Mouse (Mus musculus) Patski (cell line): Measurements from ENCODE around the gene Ppp6r2. TPM values are rescaled to one million over a fixed set of nuclear protein-coding genes. Genes with fewer than 3 reads are reported as not detected.
A peak's percentile ranks its signal among the peaks of the same experiment; 100 is the strongest.

Experiments
- ATAC-seq: fragments of 100-300 bp; one replicate; pipeline ENCODE4 v1.8.0; 2021
- CTCF ChIA-PET: fragments of 350-600 bp; sonication (Branson Sonifier 250); formaldehyde crosslinking; loops from one replicate; lab custom pipeline; 2022; ENCODE audit warnings: inconsistent platforms; lab: Charles Lee
- POLR2A ChIA-PET: fragments of 350-600 bp; sonication (Branson Sonifier 250); formaldehyde crosslinking; loops from one replicate; lab custom pipeline; 2022; ENCODE audit warnings: antibody characterized with exemption, inconsistent platforms; lab: Charles Lee
- DNase-seq: peaks from one replicate; pipeline ENCODE4 v3.0.0-alpha.2; 2011; ENCODE audit warnings: low read depth, low spot score
- H3K27me3 ChIP-seq: fragments of 371-371 bp; one replicate; pipeline ENCODE4 v1.5.1; 2021
- CTCF ChIP-seq: fragments of 100-300 bp; IDR thresholded peaks from one replicate; pipeline ENCODE4 v1.5.1; 2021
- in situ Hi-C: fragments of 300-500 bp; cut with MboI; formaldehyde crosslinking; loops from 3 replicates; pipeline ENCODE4 v1.11.1; 2018; ENCODE audit warnings: low pct_unique_long_range_greater_than_20kb, mixed read lengths
- polyA plus RNA-seq: library from polyadenylated mRNA; unstranded; gene quantifications from one replicate; pipeline ENCODE4 v1.2.3, GENCODE M21; 2021

Ppp6r2 gene
- polyA plus RNA-seq, 1 experiment from 2014 or later: 37.2 TPM

GRCm38 (mm10) chr15:89234052-89234451 lies 22.7 kb downstream of the Ppp6r2 start:
- DNase-seq (no peak), ATAC-seq (no peak)
- H3K27me3 ChIP-seq: no peaks in the 10 kb centered on the region
- no peak for TF ChIP-seq CTCF
- in situ Hi-C loops: no loop called here
- ChIA-PET POLR2A (no interaction called here), CTCF (no interaction called here)

- in situ Hi-C loops: no loop called here
- H3K27me3 ChIP-seq: no peaks in the 10 kb centered on the region
- ChIA-PET CTCF (interaction anchor here (0.8 to 1.3 kb wide), 2 partner anchors 10 to 134 kb away, joined by 3 to 4 read pairs; partner anchors contain the start of gene Sco2), POLR2A (interaction anchor here (0.6 to 1.4 kb wide), 2 partner anchors 24 to 119 kb away, joined by 3 read pairs; no protein-coding TSS in a partner anchor)
- no peak for ATAC-seq
- no peak for TF ChIP-seq CTCF
- no peak for DNase-seq
Observed at GRCm38 (mm10) chr15:89239751-89240392, 28.5 kb downstream of the Ppp6r2 start.

GRCm38 (mm10) chr15:89241025-89241424 lies 29.7 kb downstream of the Ppp6r2 start:
- ChIA-PET POLR2A (no interaction called here), CTCF (no interaction called here)
- H3K27me3 ChIP-seq: no peaks in the 10 kb centered on the region
- no peak for DNase-seq
- ATAC-seq: no peak
- in situ Hi-C loops: no loop called here
- peak; percentile 52 for TF ChIP-seq CTCF

DNA sequence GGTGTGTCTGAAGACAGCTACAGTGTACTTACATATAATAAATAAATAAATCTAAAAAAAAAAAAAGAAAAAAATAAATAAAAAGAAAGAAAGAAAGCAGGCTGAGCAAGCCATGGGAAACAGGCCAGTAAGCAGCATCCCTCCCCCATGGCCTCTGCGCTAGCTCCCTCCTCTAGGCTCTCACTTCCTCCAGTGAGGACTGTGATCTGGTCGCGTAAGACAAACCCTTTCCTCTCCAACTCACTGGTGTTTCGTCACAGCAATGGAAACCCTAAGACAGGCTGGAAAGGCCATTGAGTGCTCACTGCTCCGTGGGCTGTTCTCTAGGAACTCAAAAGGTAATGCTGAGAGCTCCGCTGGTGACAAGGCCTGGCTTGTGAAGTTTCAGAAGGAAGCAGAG lies 37.7 kb downstream of the Ppp6r2 start:
- ATAC-seq (no peak), DNase-seq (no peak)
- ChIA-PET POLR2A (no interaction called here), CTCF (interaction anchor here (1.7 kb wide), 1 partner anchor 120 kb away, joined by 3 read pairs; no protein-coding TSS in a partner anchor)
- in situ Hi-C loops: no loop called here
- H3K27me3 ChIP-seq: no peaks in the 10 kb centered on the region
- no peak for TF ChIP-seq CTCF

DNA sequence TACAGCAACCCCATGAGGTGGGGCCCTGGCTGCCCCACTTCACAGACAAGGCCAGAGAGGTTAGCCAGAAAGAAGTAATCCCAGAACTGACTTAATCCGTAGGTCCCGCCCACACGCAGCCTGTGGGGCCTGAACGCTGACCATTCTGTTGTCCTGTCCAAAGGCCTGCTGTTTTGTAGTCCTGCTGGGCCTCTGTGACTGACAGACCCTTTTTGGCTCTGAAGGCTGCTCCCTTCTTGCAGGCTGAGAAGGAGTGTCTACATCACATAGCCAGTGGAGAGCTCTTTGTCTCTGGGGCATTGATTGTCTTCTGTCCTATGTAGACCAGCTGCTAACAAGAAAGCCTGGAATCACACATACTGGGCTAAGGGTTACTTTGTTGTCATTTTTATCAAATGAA lies 44.0 kb downstream of the Ppp6r2 start:
- ChIA-PET POLR2A (no interaction called here), CTCF (no interaction called here)
- no peak for DNase-seq
- H3K27me3 ChIP-seq: no peaks in the 10 kb centered on the region
- no peak for ATAC-seq
- in situ Hi-C loops: no loop called here
- no peak for TF ChIP-seq CTCF

GRCm38 (mm10) chr15:89258997-89259396 lies 47.6 kb downstream of the Ppp6r2 start:
- POLR2A ChIA-PET: no interaction called here
- in situ Hi-C loops: no loop called here
- no peak for TF ChIP-seq CTCF

DNA sequence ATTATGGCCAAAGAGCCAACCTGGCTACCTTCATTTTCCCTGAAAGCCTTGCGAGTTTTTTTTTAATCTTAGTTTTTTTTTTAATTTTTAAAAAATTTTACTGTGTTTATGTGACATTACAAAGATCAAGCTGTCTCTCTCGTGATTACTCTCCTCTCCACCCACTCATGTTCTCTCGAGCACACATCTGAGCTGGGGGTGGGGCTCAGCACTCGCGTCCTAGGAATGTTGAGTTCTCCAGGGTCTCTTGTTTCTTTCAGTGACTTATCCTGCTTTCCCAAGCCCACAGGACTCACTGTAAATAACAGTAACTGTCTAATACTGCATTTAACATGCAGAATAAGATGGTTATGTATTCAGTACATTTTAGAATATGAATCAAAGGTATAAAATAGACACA lies 53.1 kb downstream of the Ppp6r2 start:
- ChIA-PET CTCF (no interaction called here), POLR2A (interaction anchor here (0.6 kb wide), 1 partner anchor 407 kb away, joined by 3 read pairs; no protein-coding TSS in a partner anchor)
- DNase-seq: no peak
- TF ChIP-seq CTCF: no peak
- no peak for ATAC-seq
- in situ Hi-C loops: no loop called here
- no peaks in the 10 kb centered on the region for H3K27me3 ChIP-seq

More at GRCm38 (mm10) chr15:89258997-89259396, 47.6 kb downstream of the Ppp6r2 start:
- no peaks in the 10 kb centered on the region for H3K27me3 ChIP-seq
- ATAC-seq: no peak
- DNase-seq: no peak
- CTCF ChIA-PET: interaction anchor here (1.9 kb wide), 1 partner anchor 12 kb away, joined by 4 read pairs; no protein-coding TSS in a partner anchor

GRCm38 (mm10) chr15:89275497-89275896 lies 64.1 kb downstream of the Ppp6r2 start:
- no peaks in the 10 kb centered on the region for H3K27me3 ChIP-seq
- in situ Hi-C loops: no loop called here
- CTCF ChIA-PET: no interaction called here
- no peak for TF ChIP-seq CTCF
- POLR2A ChIA-PET: no interaction called here
- ATAC-seq (no peak), DNase-seq (no peak)

DNA sequence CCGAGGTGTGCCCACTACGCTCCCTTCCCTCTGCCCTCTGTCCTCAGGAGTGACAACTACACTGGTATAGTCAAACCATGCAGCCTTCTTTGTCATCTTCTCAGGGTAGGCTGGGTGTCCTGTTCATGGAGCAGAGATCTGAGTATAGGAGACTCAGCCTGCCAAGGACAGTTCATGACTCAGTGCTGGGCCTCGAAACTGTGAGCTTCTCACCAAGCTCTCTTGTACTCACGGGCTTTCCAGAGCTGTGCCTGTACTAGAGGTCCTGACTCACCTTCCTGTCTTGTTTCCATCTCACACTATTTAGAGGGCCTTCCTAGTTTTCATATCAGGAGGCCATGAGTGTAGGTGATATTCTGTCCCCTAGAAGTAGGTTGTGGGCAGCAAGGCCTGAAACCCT lies 66.0 kb downstream of the Ppp6r2 start:
- ChIA-PET POLR2A (no interaction called here), CTCF (interaction anchor here (1.7 kb wide), 1 partner anchor 10 kb away, joined by 6 read pairs; no protein-coding TSS in a partner anchor)
- TF ChIP-seq CTCF: no peak
- ATAC-seq (no peak), DNase-seq (no peak)
- in situ Hi-C loops: no loop called here
- no peaks in the 10 kb centered on the region for H3K27me3 ChIP-seq

GRCm38 (mm10) chr15:89282546-89282945 lies 71.2 kb downstream of the Ppp6r2 start:
- ATAC-seq: no peak
- TF ChIP-seq CTCF: no peak
- in situ Hi-C loops: no loop called here
- DNase-seq: no peak
- H3K27me3 ChIP-seq: no peaks in the 10 kb centered on the region
- ChIA-PET POLR2A (no interaction called here), CTCF (no interaction called here)

DNA sequence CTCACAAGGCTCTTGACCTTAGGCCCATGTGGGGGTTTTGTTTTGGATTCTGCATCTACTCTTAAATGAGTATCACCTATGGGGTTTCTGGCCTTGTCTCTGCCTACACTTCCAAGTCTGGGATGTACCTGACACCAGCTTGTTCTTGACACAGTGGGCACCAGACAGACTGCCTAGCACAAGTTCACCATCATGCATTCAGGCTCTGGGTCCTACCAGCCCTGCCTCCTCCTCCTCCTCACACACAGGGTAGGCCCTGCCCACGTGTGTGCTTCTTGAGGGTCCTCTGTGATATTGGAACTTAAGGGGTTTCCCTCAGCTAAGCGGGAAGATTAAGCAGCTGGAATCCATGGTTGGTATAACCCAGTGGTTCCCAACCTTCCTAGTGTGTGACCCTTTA lies 72.7 kb downstream of the Ppp6r2 start:
- DNase-seq: no peak
- in situ Hi-C loops: no loop called here
- TF ChIP-seq CTCF: no peak
- H3K27me3 ChIP-seq: no peaks in the 10 kb centered on the region
- POLR2A ChIA-PET: no interaction called here
- CTCF ChIA-PET: interaction anchor here (0.6 kb wide), 1 partner anchor 51 kb away, joined by 3 read pairs; no protein-coding TSS in a partner anchor
- ATAC-seq: no peak
